Mouse (Mus musculus) kidney, postnatal 0 days (tissue): ENCODE data around the gene Lhfpl5. TPM values are rescaled to one million over a fixed set of nuclear protein-coding genes. Genes with fewer than 3 reads are reported as not detected.

Experiments used
- ATAC-seq: fragments of 200-750 bp; cut with Nextera tagmentation; replicated peaks from 2 replicates; pipeline ENCODE4 v1.8.0; 2017; ENCODE audit warnings: low read depth, moderate number of reproducible peaks, moderate TSS enrichment, moderate library complexity; ENCODE audit not compliant: low FRiP score
- DNase-seq: peaks from one replicate; pipeline ENCODE4 v3.0.0-alpha.2; 2016; ENCODE audit warnings: low spot score
- H3K27ac ChIP-seq: fragments of 300-500 bp; sonication (generic); 2 replicates; pipeline ENCODE4 v1.5.1; 2014; ENCODE audit warnings: mild to moderate bottlenecking
- H3K27me3 ChIP-seq: fragments of 300-500 bp; sonication (generic); 2 replicates; pipeline ENCODE4 v1.6.1; 2014; ENCODE audit warnings: low read length, mixed read lengths; ENCODE audit not compliant: insufficient read depth
- H3K36me3 ChIP-seq: fragments of 300-500 bp; sonication (generic); 2 replicates; pipeline ENCODE4 v1.6.1; 2014; ENCODE audit warnings: low read length, mixed read lengths; ENCODE audit not compliant: insufficient read depth
- H3K4me1 ChIP-seq: fragments of 300-500 bp; sonication (generic); replicated peaks from 2 replicates; pipeline ENCODE4 v1.6.1; 2014; ENCODE audit warnings: antibody characterized with exemption, low read length, mixed read lengths; ENCODE audit not compliant: insufficient read depth
- H3K4me2 ChIP-seq: fragments of 300-500 bp; sonication (generic); 2 replicates; pipeline ENCODE4 v1.6.1; 2014; ENCODE audit warnings: mild to moderate bottlenecking, low read length, moderate library complexity, mixed read lengths
- H3K4me3 ChIP-seq: fragments of 300-500 bp; sonication (generic); replicated peaks from 2 replicates; pipeline ENCODE4 v1.5.1; 2014; ENCODE audit warnings: low read depth, low read length
- H3K9ac ChIP-seq: fragments of 300-500 bp; sonication (generic); 2 replicates; pipeline ENCODE4 v1.6.1; 2014; ENCODE audit warnings: low read depth, low read length
- H3K9me3 ChIP-seq: fragments of 300-500 bp; sonication (generic); replicated peaks from 2 replicates; pipeline ENCODE4 v1.6.1; 2016; ENCODE audit warnings: low read length, inconsistent platforms, mixed read lengths
- CTCF ChIP-seq: IDR thresholded peaks from 2 replicates; pipeline ENCODE4 v1.5.1; 2016; ENCODE audit warnings: antibody characterized with exemption, low read depth, mild to moderate bottlenecking, moderate library complexity
- WGBS: fragments of 180-500 bp; shearing (Covaris S2); extraction: QIAGEN DNeasy Blood & Tissue Kit; methylation state at CpG from one replicate; pipeline ENCODE4 v1.1.7; 2014; 5-methylcytosine and 5-hydroxymethylcytosine counted together
- polyA plus RNA-seq: library from polyadenylated mRNA; unstranded; fragments of >200 nt; fragmentation: Nextera tagmentation; extraction: Ambion mirVana; gene quantifications from 2 replicates; pipeline ENCODE4 v1.2.1, GENCODE M21; 2015

Lhfpl5 gene
- polyA plus RNA-seq, 1 experiment from 2014 or later = not detected

DNA sequence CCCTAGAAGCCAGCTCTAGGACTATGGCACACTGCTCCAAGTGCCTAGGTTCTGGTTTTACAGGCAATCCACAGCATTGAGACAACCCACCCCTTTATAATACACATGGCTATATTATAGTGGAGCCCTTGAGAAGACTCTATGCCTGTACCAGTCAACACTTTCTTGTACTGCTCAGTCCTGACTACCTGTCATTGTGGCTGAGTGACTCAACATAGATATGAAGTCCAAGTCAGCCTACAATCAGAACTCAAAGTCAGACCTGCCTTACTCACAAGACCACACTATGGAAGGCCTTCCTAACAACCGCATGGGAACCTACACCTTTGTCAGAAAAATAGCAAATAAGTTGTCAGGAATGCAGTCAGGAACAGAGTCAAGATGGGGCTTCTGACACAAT lies 43.3 kb downstream of the Lhfpl5 start:
- DNase-seq = no peak
- 86% methylated on average over 1 of the region's 1 CpGs for WGBS
- H3K4me1 ChIP-seq = peaks cover 12% of the 10 kb centered on the region
- no peak for TF ChIP-seq CTCF
- H3K27me3 ChIP-seq = no peaks in the 10 kb centered on the region
- H3K36me3 ChIP-seq = peaks cover 6% of the 10 kb centered on the region; the same call in 1 of the 2 replicates
- no peak for ATAC-seq
- no peak overlapping the region for H3K9ac ChIP-seq
- H3K27ac ChIP-seq = no peak overlapping the region
- H3K9me3 ChIP-seq = no peaks in the 10 kb centered on the region
- no peak overlapping the region for H3K4me3 ChIP-seq
- H3K4me2 ChIP-seq = no peak overlapping the region

DNA sequence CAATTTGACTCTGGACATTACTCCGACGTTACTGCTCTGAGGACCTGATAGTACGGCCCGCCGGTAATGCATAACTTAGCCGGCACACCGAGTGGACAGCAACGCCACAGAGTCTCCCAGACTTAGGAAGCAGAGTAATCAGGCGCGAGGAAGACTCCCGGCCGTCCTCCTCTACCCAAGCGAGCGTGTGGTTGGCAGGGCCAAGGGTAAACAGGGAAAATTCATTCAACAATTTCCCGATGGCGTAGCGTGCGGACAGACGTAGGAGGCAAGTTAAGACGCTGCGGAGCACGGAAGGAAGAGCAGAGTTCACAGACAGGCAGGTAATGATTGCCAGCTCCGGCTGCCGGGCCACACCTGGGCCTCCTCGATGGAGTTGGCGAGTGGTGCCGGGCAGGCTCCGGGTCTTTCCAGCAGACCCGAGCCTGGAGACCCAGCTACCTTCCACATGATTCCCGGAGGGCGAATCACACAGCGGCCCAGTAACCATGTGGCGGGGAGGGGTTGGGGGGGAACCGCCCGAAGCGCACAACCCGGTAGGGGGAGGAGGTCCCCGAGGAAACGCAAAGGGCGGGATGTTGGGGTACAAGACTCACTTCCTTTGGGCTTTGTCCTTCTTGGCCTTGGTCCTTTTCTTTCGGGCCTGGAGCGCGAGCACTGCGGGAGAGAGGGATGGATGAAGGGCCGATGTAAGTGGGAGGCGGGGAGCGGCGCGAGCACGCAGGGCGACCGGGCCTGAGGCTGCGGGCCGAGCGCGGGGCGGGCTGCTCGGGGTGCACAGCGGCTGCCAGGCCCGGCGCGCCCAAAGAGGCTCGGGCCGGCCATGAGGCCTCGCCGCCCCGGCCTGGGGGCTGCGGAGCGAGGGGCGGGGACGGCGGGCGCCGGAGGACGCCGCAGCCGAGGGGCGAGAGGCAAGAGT lies 46.2 kb downstream of the Lhfpl5 start:
- H3K36me3 ChIP-seq = no peaks in the 10 kb centered on the region; the same call in 1 of the 2 replicates
- no peaks in the 10 kb centered on the region for H3K9me3 ChIP-seq
- peak overlapping the region; percentile 88 for H3K4me3 ChIP-seq
- WGBS = under 1% methylated on average over 72 of the region's 78 CpGs
- ATAC-seq (peak; percentile 68), DNase-seq (peak; percentile 70)
- no peak for TF ChIP-seq CTCF
- no peaks in the 10 kb centered on the region for H3K27me3 ChIP-seq
- H3K4me2 ChIP-seq = peak overlapping the region; percentile 80
- H3K4me1 ChIP-seq = peaks cover 12% of the 10 kb centered on the region
- H3K9ac ChIP-seq = peak overlapping the region; percentile 87
- H3K27ac ChIP-seq = peak overlapping the region; percentile 90

- peak within 1 kb of the TSS; percentile 80 for H3K4me2 ChIP-seq
- no peaks in the 10 kb centered on the region; the same call in 1 of the 2 replicates for H3K36me3 ChIP-seq
- TF ChIP-seq CTCF = no peak
- 1% methylated on average over 41 of the region's 53 CpGs for WGBS
- H3K4me3 ChIP-seq = peak within 1 kb of the TSS; percentile 88
- H3K27ac ChIP-seq = peak within 1 kb of the TSS; percentile 90
- peak within 1 kb of the TSS; percentile 87 for H3K9ac ChIP-seq
- ATAC-seq (peak; percentile 90), DNase-seq (peak; percentile 94)
- H3K27me3 ChIP-seq = no peaks in the 10 kb centered on the region
- peaks cover 12% of the 10 kb centered on the region for H3K4me1 ChIP-seq
- no peaks in the 10 kb centered on the region for H3K9me3 ChIP-seq
Measured at GRCm38 (mm10) chr17:28622300-28622759, 46.9 kb downstream of the Lhfpl5 start, which contains the start of gene Srpk1. Gene Srpk1 (minus strand): TSS chr17:28622709.

GRCm38 (mm10) chr17:28624841-28625240 lies 49.4 kb downstream of the Lhfpl5 start:
- Histone ChIP-seq H3K9ac (no peak overlapping the region), H3K4me3 (no peak overlapping the region), H3K36me3 (no peaks in the 10 kb centered on the region; the same call in 1 of the 2 replicates), H3K27ac (no peak overlapping the region), H3K4me1 (peaks cover 12% of the 10 kb centered on the region), H3K4me2 (no peak overlapping the region), H3K9me3 (no peaks in the 10 kb centered on the region), H3K27me3 (no peaks in the 10 kb centered on the region)
- no peak for TF ChIP-seq CTCF
- 70% methylated on average over 2 of the region's 2 CpGs for WGBS
- ATAC-seq = no peak
- no peak for DNase-seq

DNA sequence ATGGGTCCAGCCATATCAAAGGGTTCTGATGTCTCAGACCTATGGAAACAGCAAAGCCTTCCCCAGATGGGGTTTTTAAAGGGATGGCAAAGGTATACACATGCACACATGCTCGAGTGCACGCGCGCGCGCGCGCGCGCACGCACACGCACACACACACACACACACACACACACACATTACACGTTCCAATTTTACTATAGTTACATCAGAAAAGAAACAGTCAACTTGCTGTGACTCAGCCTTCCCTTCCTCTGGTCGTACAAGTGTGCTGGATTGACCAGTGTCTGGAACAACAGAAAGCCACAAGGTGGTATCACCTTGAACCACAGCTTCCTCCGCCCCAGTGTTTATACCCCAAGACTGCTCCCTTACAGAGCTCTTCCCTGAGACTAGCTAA lies 49.9 kb downstream of the Lhfpl5 start:
- no peak overlapping the region for H3K9ac ChIP-seq
- TF ChIP-seq CTCF = no peak
- ATAC-seq (no peak), DNase-seq (no peak)
- H3K27ac ChIP-seq = no peak overlapping the region
- 92% methylated on average over 15 of the region's 15 CpGs for WGBS
- H3K36me3 ChIP-seq = no peaks in the 10 kb centered on the region; the same call in 1 of the 2 replicates
- no peaks in the 10 kb centered on the region for H3K27me3 ChIP-seq
- no peaks in the 10 kb centered on the region for H3K9me3 ChIP-seq
- no peak overlapping the region for H3K4me3 ChIP-seq
- peaks cover 12% of the 10 kb centered on the region for H3K4me1 ChIP-seq
- H3K4me2 ChIP-seq = no peak overlapping the region

DNA sequence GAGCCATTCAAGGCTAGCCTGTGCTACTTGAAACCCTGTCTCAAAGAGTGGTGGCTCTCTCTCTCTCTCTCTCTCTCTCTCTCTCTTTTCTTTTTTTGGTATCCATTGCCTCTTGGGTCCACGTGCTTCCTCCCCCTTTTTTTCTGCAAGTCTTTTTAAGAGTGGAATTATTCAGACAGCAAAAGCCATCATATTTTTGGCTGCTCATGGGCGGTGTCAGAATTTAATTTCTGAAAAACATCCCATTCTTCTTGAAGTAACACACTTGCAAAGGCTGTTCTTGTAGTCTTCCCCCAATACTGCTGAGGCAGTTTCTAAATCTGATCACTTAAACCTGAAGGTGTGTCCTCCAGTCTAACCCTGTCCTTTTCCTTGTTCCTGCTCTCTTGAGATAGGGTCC lies 51.5 kb downstream of the Lhfpl5 start:
- H3K9me3 ChIP-seq = no peaks in the 10 kb centered on the region
- ATAC-seq = no peak
- H3K27me3 ChIP-seq = no peaks in the 10 kb centered on the region
- no peak for DNase-seq
- H3K27ac ChIP-seq = no peak overlapping the region
- H3K4me2 ChIP-seq = no peak overlapping the region
- WGBS = 89% methylated on average over 2 of the region's 2 CpGs
- no peak for TF ChIP-seq CTCF
- H3K4me1 ChIP-seq = 0 out of 2 replicates have a peak, but pooled peaks cover 3% of the 10 kb centered on the region
- H3K4me3 ChIP-seq = no peak overlapping the region
- H3K9ac ChIP-seq = no peak overlapping the region
- H3K36me3 ChIP-seq = no peaks in the 10 kb centered on the region
